Mouse (Mus musculus): ENCODE results near the gene Jag2. TPM values are rescaled to one million over a fixed set of nuclear protein-coding genes. Genes with fewer than 3 reads are reported as not detected.

The Jag2 gene
- polyA plus RNA-seq, 1 experiment from 2014 or later = 3.5 TPM

DNA sequence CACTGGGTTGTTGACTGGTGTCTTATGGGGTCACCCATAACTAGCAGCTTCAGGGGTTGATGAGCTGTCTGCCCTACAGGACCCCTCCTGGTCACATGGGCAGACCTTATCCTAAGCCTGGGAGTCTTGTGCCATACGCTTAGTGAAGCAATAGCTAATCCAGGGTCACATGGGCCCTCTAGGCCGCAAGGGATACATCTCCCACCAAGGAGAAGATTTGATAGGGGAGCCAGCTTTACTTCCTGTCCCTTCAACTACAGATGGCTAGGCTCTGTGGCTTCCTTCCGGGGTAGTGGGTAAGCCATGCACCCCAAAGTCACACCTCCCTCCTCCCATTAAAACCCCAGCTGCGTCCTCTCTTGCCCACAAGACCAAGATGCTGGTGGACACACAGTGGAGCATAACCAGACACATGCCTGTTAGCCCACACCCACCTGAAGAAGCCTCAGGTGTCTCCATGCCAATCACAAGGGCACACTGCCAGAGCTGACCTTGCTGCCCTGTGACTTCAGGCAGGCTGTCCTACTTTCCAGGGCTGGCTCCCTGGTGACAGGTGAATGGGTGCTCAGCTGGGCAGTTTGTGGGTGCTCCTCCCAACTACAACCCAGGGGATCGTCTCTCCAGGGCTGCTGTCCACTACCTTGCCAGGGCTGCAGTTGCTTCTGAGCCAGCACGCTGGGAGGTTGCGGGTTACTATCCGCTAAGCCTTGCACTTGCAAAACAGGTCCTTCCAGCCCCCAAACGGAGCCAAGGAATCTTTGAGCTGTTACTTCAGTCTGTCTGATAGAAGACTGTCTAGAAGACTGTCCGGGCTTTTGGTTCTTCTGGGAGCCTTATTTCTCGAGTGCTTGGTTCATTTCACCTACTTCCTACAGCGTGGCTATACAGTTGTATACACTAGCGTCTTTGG is 61.1 kb downstream of the Jag2 start, which contains the start of gene Gpr132:
TSS of gene Gpr132 (minus strand) at position 51 of the 910 bp plus-strand sequence.
- no peaks in the 10 kb centered on the region for H3K9me3 ChIP-seq (replicated peaks)
- peaks cover 53% of the 10 kb centered on the region for H3K27me3 ChIP-seq (ENCODE audit: low read depth, poor library complexity, severe bottlenecking)
- no peak for DNase-seq (ENCODE audit: low spot score)

DNA sequence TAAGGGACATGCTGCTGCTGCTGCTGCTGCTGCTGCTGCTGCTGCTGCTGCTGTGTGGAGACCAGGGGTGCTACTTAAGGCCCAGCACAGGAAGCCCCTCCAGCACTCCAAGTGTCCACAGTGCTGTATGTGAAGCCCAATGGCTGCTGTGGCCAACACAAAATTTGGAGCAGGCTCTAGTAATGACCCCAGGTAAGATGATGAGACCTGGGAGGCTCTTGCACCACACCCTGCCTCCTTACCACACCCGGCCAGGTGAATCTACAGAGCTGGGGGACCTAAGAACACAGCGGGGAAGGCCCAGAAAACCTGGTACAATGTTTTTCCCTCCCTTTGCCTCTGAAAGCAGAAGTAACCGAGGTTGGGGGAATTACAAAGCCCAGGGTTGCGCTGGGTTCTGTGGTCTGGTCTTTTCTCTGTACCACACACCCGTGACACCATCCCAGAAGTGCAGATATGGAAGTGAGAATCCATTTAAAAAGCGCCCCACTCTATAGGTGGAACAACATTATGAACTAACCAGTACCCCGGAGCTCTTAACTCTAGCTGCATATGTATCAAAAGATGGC is 62.4 kb downstream of the Jag2 start:
- Histone ChIP-seq H3K27ac (no peak overlapping the region), H3K27me3 (ENCODE audit: low read depth, poor library complexity, severe bottlenecking) (peaks cover 41% of the 10 kb centered on the region), H3K4me3 (no peak overlapping the region), H3K9me3 (replicated peaks) (no peaks in the 10 kb centered on the region), H3K4me1 (peaks cover 18% of the 10 kb centered on the region), H3K36me3 (no peaks in the 10 kb centered on the region)
- no peak for DNase-seq (ENCODE audit: low spot score)
- WGBS = 91% methylated on average over 7 of the region's 7 CpGs

More for the DNA sequence above, 61.1 kb downstream of the Jag2 start, which contains the start of gene Gpr132:
- 64% methylated on average over 13 of the region's 13 CpGs for WGBS
- H3K4me3 ChIP-seq = no peak within 1 kb of the TSS
- H3K36me3 ChIP-seq = no peaks in the 10 kb centered on the region
- H3K4me1 ChIP-seq = peaks cover 18% of the 10 kb centered on the region
- no peak within 1 kb of the TSS for H3K27ac ChIP-seq

DNA sequence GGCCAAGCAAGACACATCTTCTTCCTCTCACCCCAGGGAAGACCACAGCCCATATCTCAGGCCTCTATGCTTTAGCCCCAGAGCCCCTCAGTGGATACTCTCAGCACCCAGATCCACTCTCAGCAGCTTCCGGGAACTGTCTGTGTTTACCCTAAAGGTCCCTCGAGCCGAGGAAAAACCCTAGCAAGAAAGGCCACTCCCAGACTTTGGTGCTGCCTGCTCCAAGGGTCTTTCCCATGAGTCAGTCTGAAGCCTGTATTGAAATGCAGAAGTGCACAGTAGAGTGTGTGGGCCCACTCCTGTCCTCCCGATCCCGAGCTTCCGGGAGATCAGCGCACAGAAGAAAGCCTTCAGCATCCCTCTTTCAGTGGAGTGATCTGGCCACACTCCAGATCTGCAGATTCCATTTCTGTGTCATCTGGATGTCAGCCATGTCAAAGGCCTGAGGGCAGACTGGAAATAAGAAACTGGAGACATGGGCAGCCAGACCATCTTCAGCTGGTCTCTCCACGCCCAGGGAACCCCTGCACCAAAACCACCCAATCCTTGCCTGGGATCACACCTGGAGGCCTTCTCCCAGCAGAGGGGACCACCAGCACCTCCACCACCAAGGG is 63.0 kb downstream of the Jag2 start:
- 83% methylated on average over 8 of the region's 8 CpGs for WGBS
- H3K27me3 ChIP-seq (ENCODE audit: low read depth, poor library complexity, severe bottlenecking) = peaks cover 35% of the 10 kb centered on the region

DNA sequence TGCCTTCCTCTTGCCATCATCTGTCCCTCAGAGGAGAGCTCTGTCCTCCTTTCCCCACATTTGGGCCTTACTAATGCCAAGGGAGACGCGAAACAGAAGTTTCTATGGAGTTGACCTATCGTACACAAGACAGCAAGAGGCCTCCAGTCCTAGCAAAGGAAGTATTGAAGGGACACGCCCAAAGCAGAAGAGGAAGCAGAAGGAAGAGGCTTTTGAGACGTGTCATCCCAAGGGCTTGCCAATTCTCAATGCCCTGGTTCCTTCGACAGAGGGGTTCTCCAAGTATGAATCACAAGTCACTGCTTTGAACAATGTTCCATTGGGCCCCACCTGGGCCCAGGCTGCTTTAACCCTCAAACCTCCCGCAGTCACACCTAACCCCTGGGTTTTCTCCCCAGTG is 64.8 kb downstream of the Jag2 start:
- H3K36me3 ChIP-seq = no peaks in the 10 kb centered on the region
- peaks cover 20% of the 10 kb centered on the region for H3K4me1 ChIP-seq
- H3K9me3 ChIP-seq (replicated peaks) = no peaks in the 10 kb centered on the region
- peaks cover 17% of the 10 kb centered on the region for H3K27me3 ChIP-seq (ENCODE audit: low read depth, poor library complexity, severe bottlenecking)
- no peak for DNase-seq (ENCODE audit: low spot score)
- WGBS = 90% methylated on average over 7 of the region's 7 CpGs
- H3K27ac ChIP-seq = no peak overlapping the region
- no peak overlapping the region for H3K4me3 ChIP-seq

More for the DNA sequence above, 63.0 kb downstream of the Jag2 start:
- Histone ChIP-seq H3K36me3 (no peaks in the 10 kb centered on the region), H3K9me3 (replicated peaks) (no peaks in the 10 kb centered on the region), H3K27ac (no peak overlapping the region), H3K4me1 (peaks cover 23% of the 10 kb centered on the region), H3K4me3 (no peak overlapping the region)
- no peak for DNase-seq (ENCODE audit: low spot score)

DNA sequence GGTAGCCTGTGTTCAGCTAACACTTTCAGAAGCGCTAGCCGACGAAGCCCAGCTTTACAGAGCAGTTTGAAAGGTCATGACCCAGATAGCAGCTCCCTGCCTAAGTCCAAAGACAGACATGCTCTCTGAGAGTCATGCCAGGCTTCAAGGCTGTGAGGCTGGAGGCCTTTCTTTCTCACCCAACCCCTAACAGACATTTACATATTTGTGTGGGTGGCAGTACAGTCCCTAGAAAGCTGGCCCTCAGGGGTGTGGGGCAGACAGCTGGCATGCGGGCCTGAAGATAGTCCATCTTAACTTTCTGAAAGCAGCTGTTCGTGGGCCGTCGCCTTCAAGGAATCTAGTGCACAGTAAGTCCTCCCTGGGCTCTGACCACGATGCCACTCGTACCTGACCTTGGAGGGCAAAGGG is 67.7 kb downstream of the Jag2 start:
- WGBS = 59% methylated on average over 9 of the region's 9 CpGs
- no peaks in the 10 kb centered on the region for H3K27me3 ChIP-seq (ENCODE audit: low read depth, poor library complexity, severe bottlenecking)

DNA sequence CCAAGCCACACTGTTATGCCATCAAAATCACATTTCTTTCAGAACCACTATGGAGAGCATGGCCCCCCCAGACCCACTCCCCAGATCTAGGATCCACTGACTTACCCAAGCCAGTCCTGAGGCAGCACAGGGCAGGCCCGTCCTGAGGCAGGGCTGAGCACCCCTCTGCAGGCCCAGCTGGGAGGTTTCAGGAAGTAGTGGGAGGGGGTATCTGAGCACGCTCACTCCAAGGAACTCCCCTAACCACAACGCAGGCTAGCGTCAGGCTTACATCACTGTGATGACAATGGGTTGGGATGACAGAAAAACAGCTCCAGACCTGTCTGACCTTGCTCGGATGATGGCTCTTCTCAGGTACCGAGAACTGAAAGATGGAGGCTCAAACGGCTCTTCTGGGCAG is 68.8 kb downstream of the Jag2 start:
- WGBS = 83% methylated on average over 7 of the region's 7 CpGs
- no peak overlapping the region for H3K27ac ChIP-seq
- no peaks in the 10 kb centered on the region for H3K27me3 ChIP-seq (ENCODE audit: low read depth, poor library complexity, severe bottlenecking)
- H3K4me3 ChIP-seq = no peak overlapping the region
- DNase-seq (ENCODE audit: low spot score) = no peak
- H3K36me3 ChIP-seq = no peaks in the 10 kb centered on the region
- H3K4me1 ChIP-seq = peaks cover 12% of the 10 kb centered on the region
- H3K9me3 ChIP-seq (replicated peaks) = no peaks in the 10 kb centered on the region

More for the DNA sequence above, 67.7 kb downstream of the Jag2 start:
- H3K27ac ChIP-seq = no peak overlapping the region
- H3K9me3 ChIP-seq (replicated peaks) = no peaks in the 10 kb centered on the region
- peaks cover 12% of the 10 kb centered on the region for H3K4me1 ChIP-seq
- no peak overlapping the region for H3K4me3 ChIP-seq
- H3K36me3 ChIP-seq = no peaks in the 10 kb centered on the region
- DNase-seq (ENCODE audit: low spot score) = no peak

DNA sequence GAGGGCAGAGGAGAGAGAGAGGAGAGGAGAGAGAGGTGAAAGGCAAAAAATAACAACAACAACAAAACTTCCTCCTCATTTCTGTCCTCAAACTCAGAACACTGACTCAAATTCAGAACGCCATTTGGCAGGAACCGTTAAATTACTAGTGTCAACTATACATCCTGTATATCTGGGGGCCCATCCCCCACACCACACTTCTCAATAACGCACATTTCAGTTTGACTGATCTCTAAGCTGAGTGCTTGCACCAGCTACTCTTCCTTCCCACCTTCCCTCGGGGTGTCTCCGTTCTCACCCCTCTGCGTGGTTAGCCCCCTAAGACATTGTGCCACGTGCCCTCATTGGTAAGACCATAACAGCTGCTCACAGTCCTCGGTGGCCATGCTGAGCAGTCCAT is 69.6 kb downstream of the Jag2 start:
- no peak for DNase-seq (ENCODE audit: low spot score)
- Histone ChIP-seq H3K27me3 (ENCODE audit: low read depth, poor library complexity, severe bottlenecking) (no peaks in the 10 kb centered on the region), H3K4me3 (no peak overlapping the region), H3K9me3 (replicated peaks) (no peaks in the 10 kb centered on the region), H3K4me1 (peaks cover 12% of the 10 kb centered on the region), H3K27ac (no peak overlapping the region), H3K36me3 (no peaks in the 10 kb centered on the region)
- WGBS = 74% methylated on average over 8 of the region's 8 CpGs

DNA sequence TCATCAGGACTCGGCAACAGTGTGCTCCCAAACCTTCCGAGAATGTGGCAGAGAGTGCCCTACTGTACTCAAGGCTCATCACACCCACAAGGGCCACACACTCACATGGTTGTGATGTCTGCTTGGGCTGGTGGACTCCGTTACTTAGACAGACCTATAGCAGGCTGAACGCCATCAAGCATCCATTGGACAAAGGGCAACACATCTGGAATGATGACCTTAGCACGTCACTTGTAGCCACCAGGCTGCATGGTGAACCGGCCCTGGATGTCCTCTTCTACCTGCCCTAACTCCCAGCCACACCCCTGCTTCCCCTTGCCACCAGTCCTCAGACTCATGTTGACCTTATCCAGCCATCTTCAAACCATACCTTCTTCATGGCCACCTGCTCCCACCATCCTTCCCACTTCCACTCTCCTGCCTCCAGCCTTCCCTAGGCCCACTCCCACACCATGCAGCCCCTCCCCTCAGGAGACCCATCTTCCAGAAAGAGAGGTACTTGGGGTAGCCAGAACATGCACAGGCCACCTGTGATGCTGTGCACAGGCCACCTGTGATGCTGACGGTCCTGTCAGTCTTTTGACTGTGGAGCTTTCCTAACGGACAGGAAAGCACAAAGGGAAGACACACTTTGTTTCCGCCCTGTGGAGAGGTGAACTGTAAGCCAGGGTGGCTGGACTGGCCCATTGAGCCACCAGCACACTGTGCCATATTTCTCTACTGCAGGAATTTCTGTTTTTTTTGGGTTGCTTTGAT is 70.8 kb downstream of the Jag2 start:
- Histone ChIP-seq H3K27ac (no peak overlapping the region), H3K36me3 (no peaks in the 10 kb centered on the region), H3K4me3 (no peak overlapping the region), H3K4me1 (peaks cover 12% of the 10 kb centered on the region), H3K27me3 (ENCODE audit: low read depth, poor library complexity, severe bottlenecking) (no peaks in the 10 kb centered on the region), H3K9me3 (replicated peaks) (no peaks in the 10 kb centered on the region)
- 88% methylated on average over 9 of the region's 9 CpGs for WGBS
- DNase-seq (ENCODE audit: low spot score) = no peak

Small RNA genes within 50 kb of the gene (microRNA-seq; reads per million reads assigned to microRNA genes)
- gene Mir6941 = not detected

Other genes starting within 250 kb of the Jag2 start
- 6.7 and 12.3 TPM in 2 replicates for gene Cep170b, start 209.3 kb downstream of the Jag2 start, polyA plus RNA-seq (2016; fragmentation: Nextera tagmentation; extraction: Ambion mirVana)
- gene Pld4, start 169.1 kb downstream of the Jag2 start, polyA plus RNA-seq (2016; fragmentation: Nextera tagmentation; extraction: Ambion mirVana) = 2.1 and 3.5 TPM in 2 replicates
- gene Ahnak2, start 127.1 kb downstream of the Jag2 start, polyA plus RNA-seq (2016; fragmentation: Nextera tagmentation; extraction: Ambion mirVana) = 0.15 and 0.18 TPM in 2 replicates
- 7.9 and 8.4 TPM in 2 replicates for gene Clba1, start 120.8 kb downstream of the Jag2 start, polyA plus RNA-seq (2016; fragmentation: Nextera tagmentation; extraction: Ambion mirVana)
- 204 and 206 TPM in 2 replicates for gene Cdca4, start 100.4 kb downstream of the Jag2 start, polyA plus RNA-seq (2016; fragmentation: Nextera tagmentation; extraction: Ambion mirVana)
- gene Gpr132, start 61.5 kb downstream of the Jag2 start, polyA plus RNA-seq (2016; fragmentation: Nextera tagmentation; extraction: Ambion mirVana) = 0.11 TPM in 1 of 2 replicates, not detected in the other
- gene Nudt14, start 12.3 kb upstream of the Jag2 start, polyA plus RNA-seq (2016; fragmentation: Nextera tagmentation; extraction: Ambion mirVana) = 76.7 and 79.7 TPM in 2 replicates
- gene Btbd6, start 46.7 kb upstream of the Jag2 start, polyA plus RNA-seq (2016; fragmentation: Nextera tagmentation; extraction: Ambion mirVana) = 25.6 and 27.9 TPM in 2 replicates
- gene Brf1, start 70.9 kb upstream of the Jag2 start, polyA plus RNA-seq (2016; fragmentation: Nextera tagmentation; extraction: Ambion mirVana) = 53.5 and 65.9 TPM in 2 replicates
- gene Pacs2, start 84.7 kb upstream of the Jag2 start, polyA plus RNA-seq (2016; fragmentation: Nextera tagmentation; extraction: Ambion mirVana) = 11.7 and 11.8 TPM in 2 replicates
- gene Tex22, start 144.7 kb upstream of the Jag2 start, polyA plus RNA-seq (2016; fragmentation: Nextera tagmentation; extraction: Ambion mirVana) = 0.18 and 0.21 TPM in 2 replicates
- 22.9 and 25.9 TPM in 2 replicates for gene Mta1, start 168.5 kb upstream of the Jag2 start, polyA plus RNA-seq (2016; fragmentation: Nextera tagmentation; extraction: Ambion mirVana)
- gene Crip2, start 210.5 kb upstream of the Jag2 start, polyA plus RNA-seq (2016; fragmentation: Nextera tagmentation; extraction: Ambion mirVana) = 58.8 and 63.8 TPM in 2 replicates
- 48.7 and 61.0 TPM in 2 replicates for gene Crip1, start 216.5 kb upstream of the Jag2 start, polyA plus RNA-seq (2016; fragmentation: Nextera tagmentation; extraction: Ambion mirVana)
- gene Tedc1, start 226.6 kb upstream of the Jag2 start, polyA plus RNA-seq (2016; fragmentation: Nextera tagmentation; extraction: Ambion mirVana) = 49.4 and 60.2 TPM in 2 replicates

Data from limb, embryonic 10.5 days (tissue).